Mouse (Mus musculus) intestine, postnatal 0 days (tissue): ENCODE measurements around the gene Sncg. TPM values are rescaled to one million over a fixed set of nuclear protein-coding genes. Genes with fewer than 3 reads are reported as not detected.
A peak's percentile ranks its signal among the peaks of the same experiment; 100 is the strongest.

ENCODE experiments used
- ATAC-seq: fragments of 200-750 bp; cut with Nextera tagmentation; 2 replicates; pipeline ENCODE4 v1.8.0; 2017; ENCODE audit warnings: mild to moderate bottlenecking, moderate TSS enrichment, moderate library complexity
- H3K27ac ChIP-seq: fragments of 300-500 bp; sonication (generic); 2 replicates; pipeline ENCODE4 v1.5.1; 2014; ENCODE audit warnings: mild to moderate bottlenecking, low read depth, low read length, moderate library complexity
- H3K27me3 ChIP-seq: fragments of 300-500 bp; sonication (generic); replicated peaks from 2 replicates; pipeline ENCODE4 v1.6.1; 2014; ENCODE audit warnings: low read length, mixed read lengths; ENCODE audit not compliant: control insufficient read depth, insufficient read depth
- H3K36me3 ChIP-seq: fragments of 300-500 bp; sonication (generic); 2 replicates; pipeline ENCODE4 v1.6.1; 2014; ENCODE audit warnings: mild to moderate bottlenecking, moderate library complexity; ENCODE audit not compliant: control insufficient read depth, insufficient read depth
- H3K4me1 ChIP-seq: fragments of 300-500 bp; sonication (generic); replicated peaks from 2 replicates; pipeline ENCODE4 v1.6.1; 2014; ENCODE audit warnings: antibody characterized with exemption, low read length, mixed read lengths; ENCODE audit not compliant: control insufficient read depth, insufficient read depth
- H3K4me2 ChIP-seq: fragments of 300-500 bp; sonication (generic); replicated peaks from 2 replicates; pipeline ENCODE4 v1.6.1; 2014; ENCODE audit warnings: low read depth, mild to moderate bottlenecking, moderate library complexity
- H3K4me3 ChIP-seq: fragments of 300-500 bp; sonication (generic); 2 replicates; pipeline ENCODE4 v1.5.1; 2014; ENCODE audit warnings: low read depth, low read length
- H3K9ac ChIP-seq: fragments of 300-500 bp; sonication (generic); 2 replicates; pipeline ENCODE4 v1.6.1; 2014; ENCODE audit warnings: mild to moderate bottlenecking, low read depth, low read length
- H3K9me3 ChIP-seq: fragments of 300-500 bp; sonication (generic); 2 replicates; pipeline ENCODE4 v1.6.1; 2016; ENCODE audit warnings: mixed run types; ENCODE audit not compliant: control insufficient read depth
- CTCF ChIP-seq: sonication (generic); IDR thresholded peaks from 2 replicates; pipeline ENCODE4 v1.5.1; 2016; ENCODE audit warnings: low read depth, mild to moderate bottlenecking, control low read depth, antibody characterized with exemption, moderate library complexity
- WGBS: fragments of 180-500 bp; shearing (Covaris S2); extraction: QIAGEN DNeasy Blood & Tissue Kit; methylation state at CpG from one replicate; pipeline ENCODE4 v1.1.7; 2014; 5-methylcytosine and 5-hydroxymethylcytosine counted together
- polyA plus RNA-seq: library from polyadenylated mRNA; unstranded; fragments of >200 nt; fragmentation: Nextera tagmentation; extraction: Ambion mirVana; gene quantifications from 2 replicates; pipeline ENCODE4 v1.2.1, GENCODE M21; 2015

Gene Sncg
- polyA plus RNA-seq, 1 experiment from 2014 or later, result 28.9 TPM

DNA sequence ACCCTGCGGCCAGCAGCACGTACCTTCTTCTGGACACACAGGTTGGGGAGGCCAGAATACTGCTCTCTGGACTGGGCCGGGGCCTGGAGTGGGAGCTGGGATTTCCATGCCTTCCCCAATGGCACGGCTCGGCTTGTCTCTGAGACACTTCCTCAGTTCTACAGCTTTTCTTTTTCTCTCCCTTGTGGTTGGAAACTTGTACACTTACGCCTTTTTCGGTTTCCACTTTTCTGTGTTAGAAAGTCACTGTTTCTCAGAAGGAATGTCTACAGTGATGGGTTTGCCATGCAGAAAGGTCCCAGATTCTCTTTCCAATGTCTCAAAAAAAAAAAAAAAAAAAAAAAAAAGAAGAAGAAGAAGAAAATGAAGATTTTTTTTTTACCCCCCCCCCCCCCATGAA, 28.8 kb upstream of the Sncg start:
- WGBS, result 99% methylated on average over 7 of the region's 7 CpGs
- no peak for TF ChIP-seq CTCF

DNA sequence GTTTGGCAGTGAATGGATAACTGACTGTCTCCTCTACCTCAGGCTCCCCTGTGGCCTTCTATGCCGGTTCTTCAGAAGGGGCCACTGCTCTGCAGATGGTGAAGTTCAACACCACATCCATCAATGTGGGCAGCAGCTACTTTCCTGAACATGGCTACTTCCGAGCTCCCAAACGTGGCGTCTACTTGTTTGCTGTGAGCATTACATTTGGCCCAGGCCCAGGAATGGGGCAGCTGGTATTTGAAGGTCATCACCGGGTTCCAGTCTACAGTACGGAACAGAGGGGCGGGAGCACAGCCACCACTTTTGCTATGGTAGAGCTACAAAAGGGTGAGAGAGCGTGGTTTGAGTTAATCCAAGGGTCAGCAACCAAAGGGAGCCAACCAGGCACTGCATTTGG, 28.3 kb upstream of the Sncg start:
- H3K4me1 ChIP-seq, result no peaks in the 10 kb centered on the region
- H3K27ac ChIP-seq, result no peak overlapping the region
- H3K9me3 ChIP-seq, result no peaks in the 10 kb centered on the region
- no peak overlapping the region for H3K9ac ChIP-seq
- no peaks in the 10 kb centered on the region for H3K27me3 ChIP-seq
- ATAC-seq, result no peak
- 67% methylated on average over 8 of the region's 8 CpGs for WGBS
- TF ChIP-seq CTCF, result no peak
- H3K4me2 ChIP-seq, result no peak overlapping the region
- peaks cover 33% of the 10 kb centered on the region for H3K36me3 ChIP-seq
- H3K4me3 ChIP-seq, result no peak overlapping the region

More for the DNA sequence above, 28.8 kb upstream of the Sncg start:
- no peak overlapping the region for H3K4me2 ChIP-seq
- H3K4me1 ChIP-seq, result no peaks in the 10 kb centered on the region
- no peak overlapping the region for H3K27ac ChIP-seq
- no peak overlapping the region for H3K9ac ChIP-seq
- no peaks in the 10 kb centered on the region for H3K9me3 ChIP-seq
- no peak for ATAC-seq
- H3K4me3 ChIP-seq, result no peak overlapping the region
- H3K27me3 ChIP-seq, result no peaks in the 10 kb centered on the region
- peaks cover 33% of the 10 kb centered on the region for H3K36me3 ChIP-seq

DNA sequence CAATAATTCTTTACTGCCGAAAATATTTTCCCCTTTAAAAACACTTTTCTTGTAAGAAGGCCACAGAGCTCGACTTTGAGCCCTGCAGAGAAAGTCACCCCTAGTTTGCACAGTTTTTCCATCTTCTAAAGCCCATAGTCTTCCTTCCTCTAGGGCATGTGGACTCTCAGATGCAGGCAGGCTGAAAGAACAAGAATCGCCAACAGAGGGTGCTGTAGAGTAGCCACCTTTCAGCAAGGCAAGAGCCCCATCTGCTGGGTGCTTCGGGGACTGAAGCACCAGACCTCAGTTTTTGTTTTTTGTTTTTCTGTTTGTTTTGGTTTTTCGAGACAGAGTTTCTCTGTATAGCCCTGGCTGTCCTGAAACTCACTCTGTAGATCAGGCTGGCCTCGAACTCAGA, 26.5 kb upstream of the Sncg start:
- TF ChIP-seq CTCF, result peak; percentile 99
- Histone ChIP-seq H3K36me3 (peaks cover 19% of the 10 kb centered on the region), H3K4me2 (no peak overlapping the region), H3K4me3 (no peak overlapping the region), H3K9me3 (no peaks in the 10 kb centered on the region), H3K27ac (no peak overlapping the region), H3K27me3 (no peaks in the 10 kb centered on the region), H3K9ac (no peak overlapping the region), H3K4me1 (no peaks in the 10 kb centered on the region)
- WGBS, result 59% methylated on average over 6 of the region's 6 CpGs
- no peak; the same call in 1 of the 2 replicates for ATAC-seq

DNA sequence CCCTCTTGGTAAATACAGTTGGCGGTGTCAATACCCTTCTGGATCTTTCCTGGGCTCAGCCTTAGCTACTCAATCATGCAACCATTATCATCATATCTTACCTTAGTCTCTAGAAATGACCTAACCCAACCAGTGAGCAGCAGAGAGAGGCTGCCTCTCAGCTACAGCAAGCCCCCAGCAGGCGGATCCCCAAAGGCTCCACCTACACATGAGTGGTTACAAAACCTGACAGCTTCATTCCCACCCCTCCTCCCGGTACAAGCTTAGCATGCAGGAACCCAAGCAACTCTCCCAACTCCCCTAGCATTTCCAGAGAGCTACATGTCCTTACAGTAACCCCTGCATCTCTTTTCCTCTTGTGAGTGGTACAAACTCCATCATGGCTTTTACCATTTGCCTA, 25.4 kb upstream of the Sncg start:
- H3K9ac ChIP-seq, result no peak overlapping the region
- no peak for TF ChIP-seq CTCF
- H3K36me3 ChIP-seq, result peaks cover 9% of the 10 kb centered on the region; the same call in 1 of the 2 replicates
- 88% methylated on average over 3 of the region's 3 CpGs for WGBS
- H3K4me1 ChIP-seq, result no peaks in the 10 kb centered on the region
- no peak overlapping the region for H3K4me2 ChIP-seq
- no peak for ATAC-seq
- H3K27me3 ChIP-seq, result no peaks in the 10 kb centered on the region
- H3K9me3 ChIP-seq, result no peaks in the 10 kb centered on the region
- no peak overlapping the region for H3K4me3 ChIP-seq
- H3K27ac ChIP-seq, result no peak overlapping the region

- Histone ChIP-seq H3K9ac (no peak overlapping the region), H3K4me3 (no peak overlapping the region), H3K27ac (no peak overlapping the region), H3K9me3 (no peaks in the 10 kb centered on the region), H3K36me3 (peaks cover 9% of the 10 kb centered on the region; the same call in 1 of the 2 replicates), H3K4me2 (no peak overlapping the region), H3K4me1 (no peaks in the 10 kb centered on the region), H3K27me3 (no peaks in the 10 kb centered on the region)
- 92% methylated on average over 6 of the region's 6 CpGs for WGBS
- ATAC-seq, result no peak
- TF ChIP-seq CTCF, result no peak
Measured at GRCm38 (mm10) chr14:34399301-34399700, 24.7 kb upstream of the Sncg start.

DNA sequence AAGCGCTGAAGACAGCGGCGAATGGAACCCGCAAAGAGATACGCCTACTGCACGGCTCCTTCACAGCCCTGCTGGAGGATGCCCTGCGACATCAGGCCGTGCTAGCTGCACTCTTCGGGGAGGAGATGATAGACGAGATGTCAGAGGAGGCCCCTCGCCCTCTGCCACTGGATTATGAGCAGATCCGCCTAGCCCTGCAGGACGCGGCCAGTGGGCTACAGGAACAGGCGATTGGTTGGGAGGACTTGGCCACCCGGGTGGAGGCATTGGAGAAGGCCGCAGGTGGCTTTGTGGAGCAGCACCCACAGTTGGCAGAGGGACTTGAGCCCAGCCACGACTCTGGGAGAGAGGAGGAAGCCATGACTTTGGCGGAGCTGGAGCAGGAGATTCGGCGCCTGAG, 24.3 kb upstream of the Sncg start:
- 90% methylated on average over 21 of the region's 21 CpGs for WGBS
- H3K36me3 ChIP-seq, result peaks cover 9% of the 10 kb centered on the region; the same call in 1 of the 2 replicates
- TF ChIP-seq CTCF, result no peak
- ATAC-seq, result no peak
- H3K9me3 ChIP-seq, result no peaks in the 10 kb centered on the region
- no peak overlapping the region for H3K9ac ChIP-seq
- H3K4me1 ChIP-seq, result no peaks in the 10 kb centered on the region
- no peaks in the 10 kb centered on the region for H3K27me3 ChIP-seq
- no peak overlapping the region for H3K27ac ChIP-seq
- no peak overlapping the region for H3K4me2 ChIP-seq
- H3K4me3 ChIP-seq, result no peak overlapping the region

DNA sequence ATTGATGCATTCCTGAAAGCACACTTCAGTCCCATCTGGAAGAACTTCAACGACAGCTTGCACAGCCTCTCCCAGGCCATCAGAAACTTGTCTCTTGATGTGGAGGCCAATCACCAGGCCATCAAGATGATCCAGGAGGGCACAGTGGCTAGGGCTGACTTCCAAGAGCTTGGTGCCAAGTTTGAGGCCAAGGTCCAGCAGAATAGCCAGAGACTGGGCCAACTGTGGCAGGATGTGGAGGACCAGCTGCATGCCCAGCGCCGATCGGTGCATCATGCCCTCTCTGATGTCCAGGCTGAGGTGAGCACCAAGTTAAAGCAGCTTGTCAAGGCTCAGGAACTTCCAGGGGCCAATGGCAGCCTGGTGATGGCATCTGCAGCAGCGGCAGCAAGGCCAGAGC, 23.3 kb upstream of the Sncg start:
- H3K36me3 ChIP-seq, result peaks cover 9% of the 10 kb centered on the region; the same call in 1 of the 2 replicates
- ATAC-seq, result no peak
- no peak for TF ChIP-seq CTCF
- WGBS, result 94% methylated on average over 5 of the region's 5 CpGs
- no peak overlapping the region for H3K4me2 ChIP-seq
- no peaks in the 10 kb centered on the region for H3K4me1 ChIP-seq
- no peaks in the 10 kb centered on the region for H3K27me3 ChIP-seq
- H3K27ac ChIP-seq, result no peak overlapping the region
- no peaks in the 10 kb centered on the region for H3K9me3 ChIP-seq
- no peak overlapping the region for H3K4me3 ChIP-seq
- H3K9ac ChIP-seq, result no peak overlapping the region
